Mouse (Mus musculus) hindbrain, embryonic 11.5 days (tissue): ENCODE results near the gene Cnep1r1. TPM values are rescaled to one million over a fixed set of nuclear protein-coding genes. Genes with fewer than 3 reads are reported as not detected.

Experiments
- ATAC-seq: fragments of 200-750 bp; cut with Nextera tagmentation; 2 replicates; pipeline ENCODE4 v1.8.0; 2017; ENCODE audit warnings: mild to moderate bottlenecking, moderate TSS enrichment, moderate library complexity; ENCODE audit not compliant: low FRiP score
- DNase-seq: peaks from one replicate; pipeline ENCODE4 v3.0.0-alpha.2; 2015; ENCODE audit warnings: low spot score
- H3K27ac ChIP-seq: fragments of 300-500 bp; sonication (generic); 2 replicates; pipeline ENCODE4 v1.5.1; 2014; ENCODE audit warnings: mild to moderate bottlenecking, low read depth, low read length
- H3K27me3 ChIP-seq: fragments of 300-500 bp; sonication (generic); 2 replicates; pipeline ENCODE4 v1.6.1; 2014; ENCODE audit warnings: mild to moderate bottlenecking, low read length, moderate library complexity, mixed read lengths; ENCODE audit not compliant: control insufficient read depth, insufficient read depth
- H3K36me3 ChIP-seq: fragments of 300-500 bp; sonication (generic); 2 replicates; pipeline ENCODE4 v1.6.1; 2014; ENCODE audit warnings: mild to moderate bottlenecking, low read length, moderate library complexity, mixed read lengths; ENCODE audit not compliant: control insufficient read depth, insufficient read depth
- H3K4me1 ChIP-seq: fragments of 300-500 bp; sonication (generic); replicated peaks from 2 replicates; pipeline ENCODE4 v1.6.1; 2014; ENCODE audit warnings: low read length, mixed read lengths; ENCODE audit not compliant: control insufficient read depth, insufficient read depth
- H3K4me2 ChIP-seq: fragments of 300-500 bp; sonication (generic); replicated peaks from 2 replicates; pipeline ENCODE4 v1.6.1; 2014; ENCODE audit warnings: mild to moderate bottlenecking, low read depth, low read length
- H3K4me3 ChIP-seq: fragments of 300-500 bp; sonication (generic); 2 replicates; pipeline ENCODE4 v1.5.1; 2014; ENCODE audit warnings: low read depth, low read length
- H3K9ac ChIP-seq: fragments of 300-500 bp; sonication (generic); 2 replicates; pipeline ENCODE4 v1.6.1; 2014; ENCODE audit warnings: low read depth, low read length
- H3K9me3 ChIP-seq: fragments of 300-500 bp; sonication (generic); 2 replicates; pipeline ENCODE4 v1.6.1; 2016; ENCODE audit warnings: low read length; ENCODE audit not compliant: control insufficient read depth
- WGBS: fragments of 180-500 bp; shearing (Covaris S2); extraction: QIAGEN DNeasy Blood & Tissue Kit; methylation state at CpG from one replicate; pipeline ENCODE4 v1.1.7; 2014; 5-methylcytosine and 5-hydroxymethylcytosine counted together
- polyA plus RNA-seq: library from polyadenylated mRNA; unstranded; fragments of >200 nt; fragmentation: Nextera tagmentation; extraction: Ambion mirVana; gene quantifications from 2 replicates; pipeline ENCODE4 v1.2.1, GENCODE M21; 2014

Cnep1r1 gene
- polyA plus RNA-seq, 1 experiment from 2014 or later: 43.0 TPM

DNA sequence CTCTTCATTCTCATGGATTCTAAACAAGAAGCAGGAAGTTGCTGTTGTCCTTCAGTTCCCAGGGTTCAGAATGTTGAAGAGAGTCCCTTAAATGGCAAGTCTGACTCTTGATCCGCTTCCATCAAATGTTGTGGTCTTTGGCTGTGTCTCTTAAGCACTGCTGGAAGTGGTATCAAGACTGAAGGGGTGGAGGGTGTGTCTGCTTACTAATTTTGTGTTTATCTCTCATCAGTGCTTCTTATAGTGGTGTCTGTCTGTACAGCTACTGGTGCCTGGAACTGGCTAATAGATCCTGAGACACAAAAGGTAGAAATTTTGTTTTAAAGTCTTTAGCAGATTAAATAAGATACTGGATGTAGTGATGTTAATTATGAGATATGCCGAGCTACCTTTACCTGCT, 6.3 kb downstream of the Cnep1r1 start:
- Histone ChIP-seq H3K27ac (no peak overlapping the region), H3K9ac (no peak overlapping the region), H3K4me1 (no peaks in the 10 kb centered on the region), H3K4me2 (no peak overlapping the region), H3K4me3 (no peak overlapping the region), H3K9me3 (no peaks in the 10 kb centered on the region), H3K36me3 (peaks cover 2% of the 10 kb centered on the region; the same call in 1 of the 2 replicates), H3K27me3 (no peaks in the 10 kb centered on the region)
- DNase-seq (no peak), ATAC-seq (no peak)
- 95% methylated on average over 2 of the region's 2 CpGs for WGBS

DNA sequence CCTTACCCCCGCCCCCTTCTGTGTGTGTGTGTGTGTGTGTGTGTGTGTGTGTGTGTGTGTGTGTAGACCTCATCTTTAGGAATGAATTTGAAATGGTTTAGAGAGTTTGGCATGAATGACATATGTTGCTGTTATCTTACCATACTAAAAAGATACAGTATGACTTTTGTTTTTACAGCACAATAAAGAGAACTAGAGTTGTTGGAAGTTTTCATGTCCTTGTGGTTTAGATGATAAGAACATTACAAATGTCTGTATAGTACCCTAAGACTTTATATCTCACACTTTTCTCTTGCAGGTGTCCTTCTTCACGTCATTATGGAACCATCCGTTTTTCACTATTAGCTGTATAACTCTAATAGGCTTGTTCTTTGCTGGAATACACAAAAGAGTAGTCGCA, 10.8 kb downstream of the Cnep1r1 start:
- 0 out of 2 replicates have a peak, but pooled peaks cover 2% of the 10 kb centered on the region for H3K36me3 ChIP-seq
- no peak overlapping the region for H3K4me3 ChIP-seq
- H3K4me1 ChIP-seq: no peaks in the 10 kb centered on the region
- no peak overlapping the region for H3K4me2 ChIP-seq
- ATAC-seq (no peak), DNase-seq (no peak)
- WGBS: 95% methylated on average over 4 of the region's 4 CpGs
- H3K27ac ChIP-seq: no peak overlapping the region
- no peaks in the 10 kb centered on the region for H3K27me3 ChIP-seq
- H3K9ac ChIP-seq: no peak overlapping the region
- no peaks in the 10 kb centered on the region for H3K9me3 ChIP-seq

DNA sequence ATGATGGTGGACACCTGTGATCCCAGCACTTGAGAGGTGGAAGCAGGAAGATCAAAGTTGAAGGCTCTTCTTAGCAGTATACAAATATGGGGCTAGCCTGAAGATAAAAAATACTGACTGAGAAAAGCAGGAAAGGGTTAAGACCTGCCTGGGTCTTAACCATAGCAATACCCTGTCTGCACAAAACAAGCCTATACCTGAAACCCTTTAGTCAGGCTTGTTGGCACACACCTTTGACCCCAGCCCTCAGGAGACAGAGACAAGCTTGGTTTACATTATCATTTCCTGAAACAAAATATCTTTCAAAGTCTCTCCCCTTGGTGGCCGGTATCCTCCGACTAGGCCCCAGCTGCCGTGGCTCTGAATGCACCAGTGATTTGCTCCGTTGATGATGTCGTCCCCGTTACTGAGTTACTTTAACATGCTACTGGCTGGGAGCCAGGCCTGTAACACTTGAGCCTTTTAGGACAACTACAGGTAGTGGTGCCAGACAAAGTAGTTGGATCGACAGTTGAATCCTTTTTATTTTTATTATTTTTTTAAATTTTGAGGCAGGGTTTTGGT, 12.3 kb downstream of the Cnep1r1 start:
- 77% methylated on average over 7 of the region's 7 CpGs for WGBS
- DNase-seq: no peak
- no peaks in the 10 kb centered on the region for H3K4me1 ChIP-seq
- H3K27me3 ChIP-seq: no peaks in the 10 kb centered on the region
- H3K4me2 ChIP-seq: no peak overlapping the region
- no peak for ATAC-seq
- no peak overlapping the region for H3K9ac ChIP-seq
- H3K9me3 ChIP-seq: no peaks in the 10 kb centered on the region
- H3K27ac ChIP-seq: no peak overlapping the region
- no peak overlapping the region for H3K4me3 ChIP-seq
- H3K36me3 ChIP-seq: 0 out of 2 replicates have a peak, but pooled peaks cover 2% of the 10 kb centered on the region

GRCm38 (mm10) chr8:88137748-88138484, 19.3 kb downstream of the Cnep1r1 start, which contains the start of gene Heatr3:
Heatr3 (plus strand) TSS chr8:88137855.
- ATAC-seq (peak; percentile 97), DNase-seq (peak; percentile 97)
- Histone ChIP-seq H3K27ac (peak within 1 kb of the TSS; percentile 83), H3K9ac (peak within 1 kb of the TSS; percentile 88), H3K27me3 (no peaks in the 10 kb centered on the region), H3K4me1 (0 out of 2 replicates have a peak, but pooled peaks cover 3% of the 10 kb centered on the region), H3K36me3 (no peaks in the 10 kb centered on the region), H3K4me3 (peak within 1 kb of the TSS; percentile 91), H3K9me3 (no peaks in the 10 kb centered on the region), H3K4me2 (peak within 1 kb of the TSS; percentile 73)
- under 1% methylated on average over 67 of the region's 79 CpGs for WGBS

DNA sequence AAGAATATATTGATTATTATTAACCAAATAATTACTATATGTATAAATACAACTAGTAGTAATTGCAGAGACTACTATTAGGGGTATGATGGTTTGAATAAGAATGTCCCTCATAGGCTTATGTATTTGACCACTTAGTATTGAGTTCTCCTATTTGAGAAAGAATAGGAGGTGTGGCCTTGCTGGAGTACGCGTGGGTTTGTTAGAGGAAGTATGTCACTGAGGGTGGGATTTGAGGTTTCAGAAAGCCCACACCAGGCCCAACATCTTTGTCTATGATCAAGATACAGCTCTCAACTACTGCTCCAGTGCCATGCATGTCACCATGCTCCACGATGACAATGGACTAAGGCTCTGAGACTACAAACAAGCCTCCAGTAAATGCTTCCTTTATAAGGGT, 20.7 kb downstream of the Cnep1r1 start:
- DNase-seq (no peak), ATAC-seq (no peak)
- no peaks in the 10 kb centered on the region for H3K27me3 ChIP-seq
- WGBS: 92% methylated on average over 3 of the region's 3 CpGs
- H3K4me1 ChIP-seq: 0 out of 2 replicates have a peak, but pooled peaks cover 3% of the 10 kb centered on the region
- no peak overlapping the region for H3K4me3 ChIP-seq
- no peaks in the 10 kb centered on the region for H3K36me3 ChIP-seq
- no peaks in the 10 kb centered on the region for H3K9me3 ChIP-seq
- no peak overlapping the region for H3K27ac ChIP-seq
- H3K9ac ChIP-seq: no peak overlapping the region
- H3K4me2 ChIP-seq: no peak overlapping the region

GRCm38 (mm10) chr8:88141629-88142028, 23.1 kb downstream of the Cnep1r1 start:
- Histone ChIP-seq H3K9ac (no peak overlapping the region), H3K36me3 (no peaks in the 10 kb centered on the region), H3K4me2 (no peak overlapping the region), H3K27me3 (no peaks in the 10 kb centered on the region), H3K4me1 (0 out of 2 replicates have a peak, but pooled peaks cover 3% of the 10 kb centered on the region), H3K9me3 (no peaks in the 10 kb centered on the region), H3K27ac (no peak overlapping the region), H3K4me3 (no peak overlapping the region)
- DNase-seq: no peak
- ATAC-seq: no peak
- WGBS: 91% methylated on average over 3 of the region's 3 CpGs

GRCm38 (mm10) chr8:88144041-88144440, 25.5 kb downstream of the Cnep1r1 start:
- Histone ChIP-seq H3K27me3 (no peaks in the 10 kb centered on the region), H3K9me3 (no peaks in the 10 kb centered on the region), H3K4me3 (no peak overlapping the region), H3K4me1 (no peaks in the 10 kb centered on the region), H3K4me2 (no peak overlapping the region), H3K9ac (no peak overlapping the region), H3K36me3 (peaks cover 4% of the 10 kb centered on the region; the same call in 1 of the 2 replicates), H3K27ac (no peak overlapping the region)
- WGBS: 88% methylated on average over 5 of the region's 5 CpGs
- DNase-seq: no peak
- ATAC-seq: no peak

GRCm38 (mm10) chr8:88150910-88151371, 32.4 kb downstream of the Cnep1r1 start:
- no peaks in the 10 kb centered on the region for H3K9me3 ChIP-seq
- no peak overlapping the region for H3K4me2 ChIP-seq
- no peak overlapping the region for H3K9ac ChIP-seq
- H3K27me3 ChIP-seq: no peaks in the 10 kb centered on the region
- WGBS: 89% methylated on average over 6 of the region's 6 CpGs
- no peaks in the 10 kb centered on the region for H3K4me1 ChIP-seq
- H3K27ac ChIP-seq: no peak overlapping the region
- H3K36me3 ChIP-seq: peaks cover 4% of the 10 kb centered on the region; the same call in 1 of the 2 replicates
- ATAC-seq: no peak
- DNase-seq: no peak
- no peak overlapping the region for H3K4me3 ChIP-seq
